Mouse (Mus musculus) C2C12 (cell line): ENCODE data around the gene Gorasp2.

Experiments
- CEBPB ChIP-seq: IDR thresholded peaks from one replicate; pipeline ENCODE4 v1.6.1; 2011; ENCODE audit warnings: low read depth, mild to moderate bottlenecking, control low read depth, moderate library complexity
- CTCF ChIP-seq: IDR thresholded peaks from one replicate; pipeline ENCODE4 v1.5.1; 2011; ENCODE audit not compliant: control insufficient read depth, insufficient read depth, insufficient read length
- MAX ChIP-seq: IDR thresholded peaks from one replicate; pipeline ENCODE4 v1.6.1; 2011; ENCODE audit warnings: mild to moderate bottlenecking, control low read depth
- MYOG ChIP-seq: IDR thresholded peaks from one replicate; pipeline ENCODE4 v1.6.1; 2011; ENCODE audit not compliant: control insufficient read depth, insufficient read length; ENCODE audit errors: extremely low read depth

DNA sequence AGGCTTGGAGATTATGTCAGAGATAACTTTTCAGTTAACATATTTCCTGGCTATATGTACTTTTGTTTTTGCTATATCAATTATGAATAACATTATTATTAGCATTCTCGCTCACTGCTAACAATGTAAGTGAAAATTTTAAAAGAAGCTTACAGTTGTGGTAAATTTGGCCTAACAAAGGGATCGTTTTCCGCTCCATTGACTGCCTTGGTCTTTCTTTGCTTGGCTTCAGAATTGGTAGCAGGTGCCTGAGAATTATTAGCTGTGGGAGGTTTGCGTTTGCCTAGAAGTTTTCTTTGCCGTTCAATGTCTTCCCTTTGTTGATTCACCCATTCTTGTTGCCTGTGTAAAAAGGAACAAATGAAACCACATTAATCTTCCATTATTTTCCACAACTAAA lies 80.5 kb downstream of the Gorasp2 start:
- no peak for TF ChIP-seq CTCF
- TF ChIP-seq CEBPB = no peak
- TF ChIP-seq MYOG = no peak
- TF ChIP-seq MAX = no peak
